Mouse (Mus musculus): ENCODE data around the gene Orc5. TPM values are rescaled to one million over a fixed set of nuclear protein-coding genes. Genes with fewer than 3 reads are reported as not detected.

Orc5 gene
- polyA plus RNA-seq (2021): 16.3 TPM

- TF ChIP-seq CTCF (IDR thresholded peaks at IDR 0.05): no peak
- CTCF ChIA-PET: interaction anchor here (1.1 kb wide), 2 partner anchors 19 to 35 kb away, joined by 3 read pairs; no protein-coding TSS in a partner anchor
- POLR2A ChIA-PET: interaction anchor here (0.9 to 1.1 kb wide), 2 partner anchors 21 to 24 kb away, joined by 3 read pairs; no protein-coding TSS in a partner anchor
- DNase-seq (ENCODE audit: low read depth, low spot score) (peak; percentile 59), ATAC-seq (peak; percentile 98)
- no peaks in the 10 kb centered on the region for H3K27me3 ChIP-seq
- in situ Hi-C loops (cut with MboI; ENCODE audit: low pct_unique_long_range_greater_than_20kb): no loop called here
Observed at GRCm38 (mm10) chr5:22550033-22550551, at the start of gene Orc5. TSS of gene Orc5 (minus strand) at chr5:22550429.

GRCm38 (mm10) chr5:22596981-22597380 is 46.8 kb upstream of the Orc5 start:
- ATAC-seq: peak; percentile 85
- no peak for TF ChIP-seq CTCF (IDR thresholded peaks at IDR 0.05)
- DNase-seq (ENCODE audit: low read depth, low spot score): no peak
- in situ Hi-C loops (cut with MboI; ENCODE audit: low pct_unique_long_range_greater_than_20kb): no loop called here
- no peaks in the 10 kb centered on the region for H3K27me3 ChIP-seq
- ChIA-PET POLR2A (no interaction called here), CTCF (no interaction called here)

- DNase-seq (ENCODE audit: low read depth, low spot score) (no peak), ATAC-seq (peak; percentile 39)
- ChIA-PET CTCF (interaction anchor here (1.6 kb wide), 1 partner anchor 527 kb away, joined by 3 read pairs; no protein-coding TSS in a partner anchor), POLR2A (interaction anchor here (0.6 kb wide), 1 partner anchor 392 kb away, joined by 4 read pairs; no protein-coding TSS in a partner anchor)
- in situ Hi-C loops (cut with MboI; ENCODE audit: low pct_unique_long_range_greater_than_20kb): no loop called here
- peaks cover 7% of the 10 kb centered on the region for H3K27me3 ChIP-seq
- no peak for TF ChIP-seq CTCF (IDR thresholded peaks at IDR 0.05)
Observed at GRCm38 (mm10) chr5:22589370-22589966, 39.2 kb upstream of the Orc5 start.

GRCm38 (mm10) chr5:22587492-22587891 is 37.3 kb upstream of the Orc5 start:
- CTCF ChIA-PET: no interaction called here
- H3K27me3 ChIP-seq: peaks cover 11% of the 10 kb centered on the region
- POLR2A ChIA-PET: no interaction called here
- DNase-seq (ENCODE audit: low read depth, low spot score) (no peak), ATAC-seq (no peak)
- no peak for TF ChIP-seq CTCF (IDR thresholded peaks at IDR 0.05)
- in situ Hi-C loops (cut with MboI; ENCODE audit: low pct_unique_long_range_greater_than_20kb): no loop called here

GRCm38 (mm10) chr5:22584556-22584955 is 34.3 kb upstream of the Orc5 start:
- ChIA-PET POLR2A (interaction anchor here (0.7 kb wide), 1 partner anchor 673 kb away, joined by 4 read pairs; no protein-coding TSS in a partner anchor), CTCF (interaction anchor here (1.4 to 1.5 kb wide), 2 partner anchors 28 to 640 kb away, joined by 4 to 5 read pairs; no protein-coding TSS in a partner anchor)
- in situ Hi-C loops (cut with MboI; ENCODE audit: low pct_unique_long_range_greater_than_20kb): no loop called here
- H3K27me3 ChIP-seq: peaks cover 11% of the 10 kb centered on the region
- DNase-seq (ENCODE audit: low read depth, low spot score) (no peak), ATAC-seq (no peak)
- peak; percentile 48 for TF ChIP-seq CTCF (IDR thresholded peaks at IDR 0.05)

- CTCF ChIA-PET: no interaction called here
- DNase-seq (ENCODE audit: low read depth, low spot score) (no peak), ATAC-seq (no peak)
- no peaks in the 10 kb centered on the region for H3K27me3 ChIP-seq
- POLR2A ChIA-PET: no interaction called here
- in situ Hi-C loops (cut with MboI; ENCODE audit: low pct_unique_long_range_greater_than_20kb): no loop called here
- TF ChIP-seq CTCF (IDR thresholded peaks at IDR 0.05): no peak
Observed at GRCm38 (mm10) chr5:22578011-22578410, 27.8 kb upstream of the Orc5 start.

- no peak for DNase-seq (ENCODE audit: low read depth, low spot score)
- CTCF ChIA-PET: no interaction called here
- no peak for TF ChIP-seq CTCF (IDR thresholded peaks at IDR 0.05)
Observed at GRCm38 (mm10) chr5:22574751-22575150, 24.5 kb upstream of the Orc5 start.

GRCm38 (mm10) chr5:22574161-22574560 is 23.9 kb upstream of the Orc5 start:
- POLR2A ChIA-PET: interaction anchor here (0.8 kb wide), 1 partner anchor 25 kb away, joined by 3 read pairs; no protein-coding TSS in a partner anchor
- in situ Hi-C loops (cut with MboI; ENCODE audit: low pct_unique_long_range_greater_than_20kb): no loop called here

More at GRCm38 (mm10) chr5:22574751-22575150, 24.5 kb upstream of the Orc5 start:
- H3K27me3 ChIP-seq: no peaks in the 10 kb centered on the region
- in situ Hi-C loops (cut with MboI; ENCODE audit: low pct_unique_long_range_greater_than_20kb): no loop called here
- POLR2A ChIA-PET: no interaction called here
- no peak for ATAC-seq

GRCm38 (mm10) chr5:22573696-22574095 is 23.5 kb upstream of the Orc5 start:
- POLR2A ChIA-PET: interaction anchor here (0.8 kb wide), 1 partner anchor 24 kb away, joined by 3 read pairs; no protein-coding TSS in a partner anchor
- TF ChIP-seq CTCF (IDR thresholded peaks at IDR 0.05): no peak
- CTCF ChIA-PET: interaction anchor here (1.2 to 1.6 kb wide), 2 partner anchors 13 to 46 kb away, joined by 3 to 8 read pairs; no protein-coding TSS in a partner anchor
- H3K27me3 ChIP-seq: no peaks in the 10 kb centered on the region
- ATAC-seq (peak; percentile 44), DNase-seq (ENCODE audit: low read depth, low spot score) (no peak)
- in situ Hi-C loops (cut with MboI; ENCODE audit: low pct_unique_long_range_greater_than_20kb): no loop called here

More at GRCm38 (mm10) chr5:22574161-22574560, 23.9 kb upstream of the Orc5 start:
- DNase-seq (ENCODE audit: low read depth, low spot score) (no peak), ATAC-seq (no peak)
- no peak for TF ChIP-seq CTCF (IDR thresholded peaks at IDR 0.05)
- H3K27me3 ChIP-seq: no peaks in the 10 kb centered on the region
- CTCF ChIA-PET: interaction anchor here (1.2 kb wide), 1 partner anchor 46 kb away, joined by 3 read pairs; no protein-coding TSS in a partner anchor

GRCm38 (mm10) chr5:22572881-22573280 is 22.7 kb upstream of the Orc5 start:
- no peak for ATAC-seq
- TF ChIP-seq CTCF (IDR thresholded peaks at IDR 0.05): no peak
- ChIA-PET CTCF (interaction anchor here (0.9 to 1.6 kb wide), 2 partner anchors 9 to 12 kb away, joined by 4 to 8 read pairs; no protein-coding TSS in a partner anchor), POLR2A (interaction anchor here (0.9 kb wide), 1 partner anchor 11 kb away, joined by 3 read pairs; no protein-coding TSS in a partner anchor)
- no peaks in the 10 kb centered on the region for H3K27me3 ChIP-seq
- no peak for DNase-seq (ENCODE audit: low read depth, low spot score)
- in situ Hi-C loops (cut with MboI; ENCODE audit: low pct_unique_long_range_greater_than_20kb): no loop called here

GRCm38 (mm10) chr5:22572456-22572855 is 22.2 kb upstream of the Orc5 start:
- CTCF ChIA-PET: interaction anchor here (0.9 to 1.6 kb wide), 2 partner anchors 9 to 11 kb away, joined by 4 to 8 read pairs; no protein-coding TSS in a partner anchor
- POLR2A ChIA-PET: interaction anchor here (0.9 kb wide), 1 partner anchor 11 kb away, joined by 3 read pairs; no protein-coding TSS in a partner anchor
- in situ Hi-C loops (cut with MboI; ENCODE audit: low pct_unique_long_range_greater_than_20kb): no loop called here
- DNase-seq (ENCODE audit: low read depth, low spot score) (no peak), ATAC-seq (no peak)
- no peaks in the 10 kb centered on the region for H3K27me3 ChIP-seq
- no peak for TF ChIP-seq CTCF (IDR thresholded peaks at IDR 0.05)

Measured in Patski (cell line).